Mouse (Mus musculus): ENCODE data around the gene Crip1. TPM values are rescaled to one million over a fixed set of nuclear protein-coding genes. Genes with fewer than 3 reads are reported as not detected.

Crip1 gene
- polyA plus RNA-seq, 1 experiment from 2014 or later = 194 TPM

DNA sequence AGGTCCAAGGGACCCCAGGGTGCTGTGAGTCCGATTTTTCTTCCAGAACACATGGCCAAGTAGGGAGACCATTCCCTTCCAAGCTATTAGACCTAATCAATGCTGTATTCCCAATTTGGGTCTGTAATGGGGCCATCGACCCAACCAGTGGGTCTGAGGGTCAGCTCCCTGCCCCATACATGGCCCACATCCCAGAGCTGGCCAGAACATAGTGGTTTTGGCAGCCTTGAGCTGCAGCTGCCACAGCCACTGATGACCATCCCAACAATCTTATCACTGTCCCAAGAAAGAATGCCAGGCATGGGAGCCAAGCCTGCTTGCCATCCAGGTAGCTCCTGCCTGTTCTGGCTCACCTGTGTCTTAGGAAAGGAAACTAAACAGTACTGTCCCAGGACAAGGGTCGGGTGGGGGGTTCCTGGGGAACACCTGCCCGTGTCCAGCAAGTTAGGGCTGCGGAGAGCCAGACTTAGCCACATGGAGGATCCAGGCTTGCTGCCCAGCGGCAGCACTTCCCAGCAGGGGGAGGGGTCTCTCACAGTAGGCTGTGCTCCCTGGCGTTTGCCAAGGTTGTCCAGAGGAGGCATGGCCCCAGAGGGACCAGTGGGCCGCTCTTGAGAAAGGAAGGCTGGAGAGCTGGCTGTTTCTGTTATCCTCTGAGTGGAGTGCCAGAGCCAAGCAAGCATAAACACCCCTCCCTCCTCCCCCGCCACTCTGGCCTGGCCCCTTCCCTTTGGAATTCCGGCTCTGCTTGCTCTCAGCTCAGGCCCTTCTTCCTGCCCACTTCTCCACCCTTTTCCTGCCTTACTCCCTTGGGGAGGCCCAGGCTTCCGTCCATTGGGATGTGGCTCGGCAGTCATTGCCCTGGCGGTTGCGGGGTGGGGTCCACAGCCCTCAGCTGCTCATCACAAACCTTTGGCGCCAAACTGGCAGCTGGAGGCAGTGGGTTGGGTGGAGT is 3.8 kb upstream of the Crip1 start:
- Histone ChIP-seq H3K4me2 (replicated peaks; ENCODE audit: low read depth, low read length) (peak overlapping the region; percentile 65), H3K36me3 (ENCODE audit: control insufficient read depth, insufficient read depth, low read length) (peaks cover 15% of the 10 kb centered on the region), H3K9me3 (ENCODE audit: control insufficient read depth, low read length) (no peaks in the 10 kb centered on the region), H3K4me1 (ENCODE audit: control insufficient read depth, insufficient read depth, low read length) (peaks cover 34% of the 10 kb centered on the region), H3K27ac (ENCODE audit: low read depth, low read length) (peak overlapping the region; percentile 65; the same call in 1 of the 2 replicates), H3K27me3 (ENCODE audit: control insufficient read depth, insufficient read depth, low read length) (0 out of 2 replicates have a peak, but pooled peaks cover 7% of the 10 kb centered on the region), H3K9ac (ENCODE audit: low read depth, low read length) (peak overlapping the region; percentile 45), H3K4me3 (ENCODE audit: low read length) (peak overlapping the region; percentile 54)
- peak; percentile 17 for ATAC-seq (ENCODE audit: low FRiP score, low TSS enrichment)
- WGBS = 16% methylated on average over 15 of the region's 15 CpGs

DNA sequence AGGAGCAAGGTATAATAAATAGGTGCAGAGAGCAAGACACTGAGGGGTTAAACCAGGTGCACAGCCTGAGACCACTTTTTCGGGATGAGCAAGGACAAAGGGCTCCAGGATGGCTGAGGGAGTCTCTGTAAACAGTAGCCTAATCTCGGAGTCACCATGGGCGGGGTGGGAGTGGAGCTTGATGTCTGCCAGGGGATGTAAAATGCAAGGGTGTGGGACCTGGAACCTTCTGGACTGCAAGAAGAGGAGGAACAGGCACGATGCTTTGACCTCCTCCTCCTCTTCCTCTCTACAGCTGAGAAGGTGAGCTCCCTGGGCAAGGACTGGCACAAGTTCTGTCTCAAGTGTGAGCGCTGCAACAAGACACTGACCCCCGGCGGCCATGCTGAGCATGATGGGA is 3.0 kb upstream of the Crip1 start:
- H3K4me3 ChIP-seq (ENCODE audit: low read length) = peak overlapping the region; percentile 22
- ATAC-seq (ENCODE audit: low FRiP score, low TSS enrichment) = no peak
- peaks cover 34% of the 10 kb centered on the region for H3K4me1 ChIP-seq (ENCODE audit: control insufficient read depth, insufficient read depth, low read length)
- 48% methylated on average over 7 of the region's 7 CpGs for WGBS
- H3K36me3 ChIP-seq (ENCODE audit: control insufficient read depth, insufficient read depth, low read length) = peaks cover 7% of the 10 kb centered on the region; the same call in 1 of the 2 replicates
- peak overlapping the region; percentile 65; the same call in 1 of the 2 replicates for H3K27ac ChIP-seq (ENCODE audit: low read depth, low read length)
- H3K9me3 ChIP-seq (ENCODE audit: control insufficient read depth, low read length) = no peaks in the 10 kb centered on the region
- 0 out of 2 replicates have a peak, but pooled peaks cover 7% of the 10 kb centered on the region for H3K27me3 ChIP-seq (ENCODE audit: control insufficient read depth, insufficient read depth, low read length)
- H3K4me2 ChIP-seq (replicated peaks; ENCODE audit: low read depth, low read length) = peak overlapping the region; percentile 65
- peak overlapping the region; percentile 44 for H3K9ac ChIP-seq (ENCODE audit: low read depth, low read length)

DNA sequence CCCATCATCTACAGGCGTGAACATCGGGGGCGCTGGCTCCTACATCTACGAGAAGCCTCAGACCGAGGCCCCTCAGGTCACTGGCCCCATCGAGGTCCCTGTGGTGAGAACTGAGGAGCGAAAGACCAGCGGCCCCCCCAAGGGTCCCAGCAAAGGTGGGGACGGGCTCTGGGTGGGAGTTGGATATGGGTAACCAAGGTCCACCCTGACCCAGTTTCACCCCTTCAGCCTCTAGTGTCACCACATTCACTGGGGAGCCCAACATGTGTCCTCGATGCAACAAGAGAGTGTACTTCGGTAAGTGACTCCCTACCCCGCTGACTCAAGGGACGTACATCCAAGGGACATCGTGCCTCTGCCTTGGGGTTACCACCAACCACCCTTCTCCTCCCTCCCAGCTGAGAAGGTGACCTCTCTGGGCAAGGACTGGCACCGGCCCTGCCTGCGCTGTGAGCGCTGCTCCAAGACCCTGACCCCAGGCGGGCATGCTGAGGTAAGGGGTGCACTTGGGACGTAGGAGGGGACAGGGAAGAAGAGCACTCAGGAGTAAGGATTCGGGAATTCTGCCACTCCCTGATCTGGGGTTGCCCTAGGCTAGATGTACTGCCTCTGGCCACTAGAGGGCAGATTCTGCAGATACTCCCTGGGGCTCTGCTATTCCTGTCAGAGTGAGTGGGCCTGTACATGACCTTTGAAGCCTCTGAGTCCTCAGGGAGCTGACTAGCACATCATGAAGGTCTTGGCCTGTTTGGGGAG is 1.9 kb upstream of the Crip1 start:
- Histone ChIP-seq H3K4me2 (replicated peaks; ENCODE audit: low read depth, low read length) (no peak overlapping the region), H3K9me3 (ENCODE audit: control insufficient read depth, low read length) (no peaks in the 10 kb centered on the region), H3K27me3 (ENCODE audit: control insufficient read depth, insufficient read depth, low read length) (0 out of 2 replicates have a peak, but pooled peaks cover 7% of the 10 kb centered on the region), H3K9ac (ENCODE audit: low read depth, low read length) (no peak overlapping the region), H3K4me1 (ENCODE audit: control insufficient read depth, insufficient read depth, low read length) (peaks cover 26% of the 10 kb centered on the region), H3K27ac (ENCODE audit: low read depth, low read length) (no peak overlapping the region), H3K36me3 (ENCODE audit: control insufficient read depth, insufficient read depth, low read length) (no peaks in the 10 kb centered on the region; the same call in 1 of the 2 replicates), H3K4me3 (ENCODE audit: low read length) (no peak overlapping the region)
- no peak for ATAC-seq (ENCODE audit: low FRiP score, low TSS enrichment)
- 77% methylated on average over 20 of the region's 20 CpGs for WGBS

DNA sequence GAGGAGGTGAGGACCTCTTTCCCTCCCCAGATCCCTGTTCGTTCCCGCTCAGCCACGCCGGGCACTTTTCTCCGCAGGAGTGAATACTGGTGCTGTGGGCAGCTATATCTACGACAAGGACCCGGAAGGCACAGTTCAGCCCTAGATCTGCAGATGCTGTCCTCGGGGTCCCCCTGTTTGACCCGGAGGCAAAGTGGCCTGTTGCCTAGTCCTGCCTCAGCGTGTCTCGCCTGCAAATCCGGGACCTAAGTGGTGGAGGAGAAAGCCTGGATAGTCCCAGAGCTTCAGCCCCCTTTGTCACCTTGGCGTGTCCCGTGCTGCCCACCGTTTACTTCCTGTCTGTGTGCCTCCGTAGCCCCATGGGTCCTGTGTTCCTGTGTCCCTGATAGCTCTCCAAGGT is 1.2 kb upstream of the Crip1 start:
- Histone ChIP-seq H3K9ac (ENCODE audit: low read depth, low read length) (no peak overlapping the region), H3K27ac (ENCODE audit: low read depth, low read length) (no peak overlapping the region), H3K4me1 (ENCODE audit: control insufficient read depth, insufficient read depth, low read length) (peaks cover 21% of the 10 kb centered on the region), H3K4me3 (ENCODE audit: low read length) (no peak overlapping the region), H3K9me3 (ENCODE audit: control insufficient read depth, low read length) (no peaks in the 10 kb centered on the region), H3K27me3 (ENCODE audit: control insufficient read depth, insufficient read depth, low read length) (0 out of 2 replicates have a peak, but pooled peaks cover 7% of the 10 kb centered on the region), H3K4me2 (replicated peaks; ENCODE audit: low read depth, low read length) (no peak overlapping the region), H3K36me3 (ENCODE audit: control insufficient read depth, insufficient read depth, low read length) (no peaks in the 10 kb centered on the region; the same call in 1 of the 2 replicates)
- WGBS = 90% methylated on average over 16 of the region's 16 CpGs
- no peak for ATAC-seq (ENCODE audit: low FRiP score, low TSS enrichment)

DNA sequence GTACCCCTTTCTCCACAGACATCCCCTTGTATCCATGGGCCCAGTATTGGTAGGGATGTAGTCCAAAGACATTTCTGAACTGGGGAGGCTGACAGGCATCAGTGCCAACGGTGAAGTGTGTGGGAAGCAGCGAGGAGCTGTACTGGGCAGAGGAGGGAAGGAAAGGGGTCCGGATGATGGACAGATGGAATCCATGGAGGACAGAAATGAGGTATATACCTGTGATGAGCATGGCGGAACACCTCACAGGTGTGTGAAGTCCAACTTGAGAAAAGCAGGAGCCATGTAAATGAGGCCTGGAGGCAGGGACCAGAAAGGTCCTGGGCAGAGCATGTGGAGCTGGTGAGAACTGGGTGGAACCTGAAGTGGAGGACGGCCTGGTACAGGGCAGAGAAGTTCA is 525 bp upstream of the Crip1 start:
- WGBS = 87% methylated on average over 5 of the region's 5 CpGs
- Histone ChIP-seq H3K4me3 (ENCODE audit: low read length) (no peak overlapping the region), H3K9me3 (ENCODE audit: control insufficient read depth, low read length) (no peaks in the 10 kb centered on the region), H3K9ac (ENCODE audit: low read depth, low read length) (no peak overlapping the region), H3K36me3 (ENCODE audit: control insufficient read depth, insufficient read depth, low read length) (no peaks in the 10 kb centered on the region; the same call in 1 of the 2 replicates), H3K4me2 (replicated peaks; ENCODE audit: low read depth, low read length) (no peak overlapping the region), H3K4me1 (ENCODE audit: control insufficient read depth, insufficient read depth, low read length) (peaks cover 20% of the 10 kb centered on the region), H3K27me3 (ENCODE audit: control insufficient read depth, insufficient read depth, low read length) (0 out of 2 replicates have a peak, but pooled peaks cover 5% of the 10 kb centered on the region), H3K27ac (ENCODE audit: low read depth, low read length) (no peak overlapping the region)
- no peak for ATAC-seq (ENCODE audit: low FRiP score, low TSS enrichment)

DNA sequence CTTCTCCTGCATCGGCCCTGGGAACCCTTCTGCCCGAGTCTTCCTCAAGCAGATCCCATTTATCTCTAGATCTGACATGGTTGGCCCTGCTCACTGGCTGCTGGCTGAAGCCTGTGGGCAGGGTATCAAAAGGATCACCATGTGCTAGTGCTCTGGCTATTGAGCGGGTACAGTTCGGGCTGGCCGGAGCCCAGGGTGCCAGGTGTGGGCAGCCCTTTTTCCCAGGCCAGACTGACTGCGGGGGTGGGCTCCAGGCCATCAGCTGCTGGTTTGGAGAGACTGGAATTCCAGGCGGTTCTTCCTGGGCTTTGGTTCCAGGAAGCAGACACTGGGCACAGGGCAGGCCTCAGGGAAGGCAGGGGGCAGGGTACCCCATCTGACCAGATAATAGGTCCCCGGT is 1.4 kb downstream of the Crip1 start:
- Histone ChIP-seq H3K4me3 (ENCODE audit: low read length) (no peak overlapping the region), H3K36me3 (ENCODE audit: control insufficient read depth, insufficient read depth, low read length) (no peaks in the 10 kb centered on the region; the same call in 1 of the 2 replicates), H3K4me1 (ENCODE audit: control insufficient read depth, insufficient read depth, low read length) (peaks cover 13% of the 10 kb centered on the region), H3K27ac (ENCODE audit: low read depth, low read length) (no peak overlapping the region), H3K9ac (ENCODE audit: low read depth, low read length) (no peak overlapping the region), H3K9me3 (ENCODE audit: control insufficient read depth, low read length) (no peaks in the 10 kb centered on the region), H3K4me2 (replicated peaks; ENCODE audit: low read depth, low read length) (no peak overlapping the region), H3K27me3 (ENCODE audit: control insufficient read depth, insufficient read depth, low read length) (no peaks in the 10 kb centered on the region)
- WGBS = 81% methylated on average over 8 of the region's 8 CpGs
- no peak for ATAC-seq (ENCODE audit: low FRiP score, low TSS enrichment)

DNA sequence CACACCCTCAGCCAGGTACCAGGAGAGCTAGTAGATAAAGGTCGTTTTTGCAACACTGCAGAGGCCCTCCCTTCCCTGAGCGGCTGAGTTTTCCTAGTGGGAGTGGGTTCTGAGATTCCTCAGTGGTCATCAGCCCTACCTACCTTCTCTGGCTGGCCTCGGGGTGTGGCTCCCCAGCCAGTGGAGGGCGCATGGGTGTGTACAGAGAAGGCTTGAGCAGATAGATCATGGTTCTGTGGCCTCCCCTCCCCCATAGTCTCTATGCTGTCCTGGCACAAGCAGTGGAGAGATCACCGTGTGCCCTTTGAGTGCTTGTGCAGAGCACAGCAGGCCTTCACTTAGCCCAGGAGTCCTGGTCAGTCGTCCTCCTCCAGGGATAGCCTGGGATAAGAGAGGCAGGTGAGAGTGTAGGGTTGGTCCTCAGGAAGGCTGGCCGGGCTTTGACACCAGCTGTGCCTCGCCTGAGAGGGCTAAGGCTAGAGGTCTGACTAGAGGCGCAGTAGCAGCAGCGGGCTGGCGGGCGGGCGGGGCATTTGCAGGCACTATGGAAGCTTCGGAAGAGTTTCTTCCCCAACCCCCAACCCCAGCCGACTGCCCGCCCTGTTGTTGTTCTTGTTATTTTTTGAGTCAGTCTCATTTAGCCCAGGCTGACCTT is 2.4 kb downstream of the Crip1 start:
- no peaks in the 10 kb centered on the region; the same call in 1 of the 2 replicates for H3K36me3 ChIP-seq (ENCODE audit: control insufficient read depth, insufficient read depth, low read length)
- H3K27ac ChIP-seq (ENCODE audit: low read depth, low read length) = no peak overlapping the region
- no peak for ATAC-seq (ENCODE audit: low FRiP score, low TSS enrichment)
- H3K9me3 ChIP-seq (ENCODE audit: control insufficient read depth, low read length) = no peaks in the 10 kb centered on the region
- H3K9ac ChIP-seq (ENCODE audit: low read depth, low read length) = no peak overlapping the region
- no peaks in the 10 kb centered on the region for H3K27me3 ChIP-seq (ENCODE audit: control insufficient read depth, insufficient read depth, low read length)
- H3K4me1 ChIP-seq (ENCODE audit: control insufficient read depth, insufficient read depth, low read length) = peaks cover 7% of the 10 kb centered on the region; the same call in 1 of the 2 replicates
- no peak overlapping the region for H3K4me3 ChIP-seq (ENCODE audit: low read length)
- no peak overlapping the region for H3K4me2 ChIP-seq (replicated peaks; ENCODE audit: low read depth, low read length)
- WGBS = 41% methylated on average over 16 of the region's 16 CpGs

DNA sequence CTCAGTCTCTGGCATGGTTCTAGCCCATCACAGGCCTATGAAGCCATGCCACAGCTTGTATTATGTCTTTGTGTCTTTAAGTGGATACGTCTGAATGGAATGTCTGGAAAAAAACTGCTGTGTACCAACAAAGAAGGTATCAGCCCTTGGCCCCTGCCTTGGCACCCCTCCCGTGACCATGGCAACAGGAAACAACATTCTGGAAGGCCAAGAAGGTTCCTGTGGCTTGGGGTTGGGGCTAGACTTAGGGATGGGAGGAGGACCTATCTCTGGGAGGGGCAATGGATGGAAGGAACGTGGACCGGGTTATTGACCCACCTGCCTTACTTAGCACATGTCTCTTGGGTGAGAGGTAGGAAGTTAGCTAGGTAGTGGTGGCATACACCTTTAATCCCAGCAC is 3.2 kb downstream of the Crip1 start:
- Histone ChIP-seq H3K4me1 (ENCODE audit: control insufficient read depth, insufficient read depth, low read length) (peaks cover 7% of the 10 kb centered on the region; the same call in 1 of the 2 replicates), H3K27ac (ENCODE audit: low read depth, low read length) (no peak overlapping the region), H3K4me3 (ENCODE audit: low read length) (no peak overlapping the region), H3K9me3 (ENCODE audit: control insufficient read depth, low read length) (no peaks in the 10 kb centered on the region), H3K4me2 (replicated peaks; ENCODE audit: low read depth, low read length) (no peak overlapping the region), H3K27me3 (ENCODE audit: control insufficient read depth, insufficient read depth, low read length) (no peaks in the 10 kb centered on the region), H3K36me3 (ENCODE audit: control insufficient read depth, insufficient read depth, low read length) (no peaks in the 10 kb centered on the region), H3K9ac (ENCODE audit: low read depth, low read length) (no peak overlapping the region)
- ATAC-seq (ENCODE audit: low FRiP score, low TSS enrichment) = no peak
- WGBS = 74% methylated on average over 4 of the region's 4 CpGs

Data from kidney, embryonic 14.5 days (tissue).